Mouse (Mus musculus) liver, embryonic 14.5 days (tissue): ENCODE data around the gene Borcs7. TPM values are rescaled to one million over a fixed set of nuclear protein-coding genes. Genes with fewer than 3 reads are reported as not detected.
"Not testable (repeated sequence)": the region's sequence is repeated elsewhere in the genome, so short reads cannot be mapped to it uniquely, and the experiment has no call there.

ENCODE experiments used
- ATAC-seq: fragments of 200-750 bp; cut with Nextera tagmentation; 2 replicates; pipeline ENCODE4 v1.8.0; 2017; ENCODE audit warnings: moderate number of reproducible peaks, mild to moderate bottlenecking, moderate library complexity; ENCODE audit not compliant: insufficient read depth
- DNase-seq, 3 experiments: peaks; one replicate each; pipeline ENCODE4 v3.0.0-alpha.2; 2012 to 2013; ENCODE audit warnings: low read depth in 3 of 3, low spot score in 3 of 3
- H3K27ac ChIP-seq: fragments of 300-500 bp; sonication (generic); 2 replicates; pipeline ENCODE4 v1.5.1; 2014; ENCODE audit warnings: moderate library complexity, mild to moderate bottlenecking, control low read depth, inconsistent platforms
- H3K27me3 ChIP-seq: fragments of 300-500 bp; sonication (generic); 2 replicates; pipeline ENCODE4 v1.6.1; 2014; ENCODE audit warnings: mild to moderate bottlenecking, low read length, moderate library complexity; ENCODE audit not compliant: control insufficient read depth, insufficient read depth
- H3K36me3 ChIP-seq: fragments of 300-500 bp; sonication (generic); replicated peaks from 2 replicates; pipeline ENCODE4 v1.6.1; 2014; ENCODE audit warnings: low read depth; ENCODE audit not compliant: control insufficient read depth, insufficient read depth
- H3K4me1 ChIP-seq, 2 experiments: fragments of 200-500 bp in 1 of 2; fragments of 300-500 bp in 1 of 2; sonication (generic) in 1 of 2; replicated peaks; 2 replicates each; pipeline ENCODE4 v1.6.1; 2012 to 2014; ENCODE audit warnings: antibody characterized with exemption in 1 of 2, inconsistent platforms in 1 of 2, low read length in 1 of 2; ENCODE audit not compliant: control insufficient read depth in 2 of 2, insufficient read depth in 2 of 2
- H3K4me2 ChIP-seq: fragments of 300-500 bp; sonication (generic); 2 replicates; pipeline ENCODE4 v1.6.1; 2014; ENCODE audit warnings: low read depth, mild to moderate bottlenecking, control low read depth, moderate library complexity
- H3K4me3 ChIP-seq, 2 experiments: fragments of 200-500 bp in 1 of 2; fragments of 300-500 bp in 1 of 2; sonication (generic) in 1 of 2; 2 replicates each; pipeline ENCODE4 v1.5.1; 2012 to 2014; ENCODE audit warnings: low read depth in 2 of 2, low read length in 2 of 2, mild to moderate bottlenecking in 2 of 2, control low read depth in 1 of 2, inconsistent platforms in 1 of 2, moderate library complexity in 1 of 2; ENCODE audit not compliant: insufficient read depth in 1 of 2
- H3K9ac ChIP-seq: fragments of 300-500 bp; sonication (generic); replicated peaks from 2 replicates; pipeline ENCODE4 v1.6.1; 2014; ENCODE audit warnings: mild to moderate bottlenecking, control low read depth, moderate library complexity
- H3K9me3 ChIP-seq: fragments of 300-500 bp; sonication (generic); 2 replicates; pipeline ENCODE4 v1.6.1; 2016; ENCODE audit warnings: low read length, mixed read lengths; ENCODE audit not compliant: control insufficient read depth
- CTCF ChIP-seq: IDR thresholded peaks from 2 replicates; pipeline ENCODE4 v1.5.1; 2016; ENCODE audit warnings: antibody characterized with exemption, low read depth, control low read depth
- EP300 ChIP-seq: IDR thresholded peaks from 2 replicates; pipeline ENCODE4 v1.6.1; 2016; ENCODE audit warnings: antibody characterized with exemption, low read depth
- WGBS: fragments of 180-500 bp; shearing (Covaris S2); extraction: QIAGEN DNeasy Blood & Tissue Kit; methylation state at CpG from one replicate; pipeline ENCODE4 v1.1.7; 2014; ENCODE audit not compliant: insufficient replicate concordance; 5-methylcytosine and 5-hydroxymethylcytosine counted together
- polyA plus RNA-seq, 2 experiments: library from polyadenylated mRNA; depleted of rRNA in 1 of 2; stranded (reverse) in 1 of 2; unstranded in 1 of 2; fragments of >200 nt; fragmentation: Nextera tagmentation in 1 of 2; extraction: Ambion mirVana in 1 of 2; gene quantifications; 2 replicates each; pipeline versions ENCODE4 v1.2.1 to v1.2.3; 2012 to 2014

Borcs7 gene
- polyA plus RNA-seq, 2 experiments: 2.7 to 6.0 TPM

DNA sequence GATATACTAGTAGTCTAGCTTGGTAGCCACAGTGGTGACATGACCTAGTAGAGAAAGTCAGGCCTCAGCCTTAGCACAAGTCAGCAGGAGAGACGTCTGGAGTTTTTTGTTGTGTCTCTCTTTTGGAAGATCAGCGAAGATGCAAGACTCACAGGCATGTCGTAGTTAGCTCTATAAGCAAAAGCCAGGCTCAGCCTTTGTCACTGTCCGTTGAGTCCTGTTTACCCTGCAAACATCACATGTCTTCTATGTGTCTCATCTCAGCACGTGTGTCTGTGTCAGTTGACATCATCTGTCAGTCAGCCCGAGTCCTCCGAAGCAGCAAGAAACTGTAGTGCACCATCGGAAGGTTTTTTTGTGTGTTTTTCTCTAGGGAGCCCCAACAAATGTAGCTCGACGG is 41.6 kb downstream of the Borcs7 start:
- no peak for DNase-seq
- H3K4me3 ChIP-seq: no peak overlapping the region
- H3K9me3 ChIP-seq: no peaks in the 10 kb centered on the region
- 78% methylated on average over 10 of the region's 10 CpGs for WGBS
- H3K36me3 ChIP-seq: no peaks in the 10 kb centered on the region
- H3K27ac ChIP-seq: no peak overlapping the region
- peaks cover 12 to 17% of the 10 kb centered on the region in 2 experiments for H3K4me1 ChIP-seq
- no peak overlapping the region for H3K9ac ChIP-seq
- no peaks in the 10 kb centered on the region for H3K27me3 ChIP-seq
- ATAC-seq: no peak
- H3K4me2 ChIP-seq: no peak overlapping the region
- TF ChIP-seq CTCF (no peak), EP300 (no peak)

DNA sequence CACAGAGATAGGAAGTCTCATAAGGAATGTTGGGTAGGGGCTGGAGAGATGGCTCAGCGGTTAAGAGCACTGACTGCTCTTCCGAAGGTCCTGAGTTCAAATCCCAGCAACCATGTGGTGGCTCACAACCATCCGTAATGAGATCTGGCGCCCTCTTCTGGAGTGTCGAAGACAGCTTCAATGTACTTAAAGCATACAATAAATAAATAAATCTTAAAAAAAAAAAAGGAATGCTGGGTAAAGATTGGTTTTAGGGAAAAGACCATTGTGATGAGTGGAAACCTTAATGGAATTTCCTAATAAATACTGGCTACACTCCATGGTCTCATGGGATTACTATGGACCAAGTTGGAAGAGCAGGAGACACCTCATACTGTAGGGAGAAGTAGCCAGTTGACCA is 43.0 kb downstream of the Borcs7 start:
- H3K9ac ChIP-seq, H3K9me3 ChIP-seq, H3K4me3 ChIP-seq, DNase-seq, H3K36me3 ChIP-seq, H3K4me2 ChIP-seq, ATAC-seq, H3K4me1 ChIP-seq, H3K27me3 ChIP-seq, H3K27ac ChIP-seq: not testable (repeated sequence)
- TF ChIP-seq CTCF: peak; percentile 43
- WGBS: 82% methylated on average over 5 of the region's 5 CpGs

DNA sequence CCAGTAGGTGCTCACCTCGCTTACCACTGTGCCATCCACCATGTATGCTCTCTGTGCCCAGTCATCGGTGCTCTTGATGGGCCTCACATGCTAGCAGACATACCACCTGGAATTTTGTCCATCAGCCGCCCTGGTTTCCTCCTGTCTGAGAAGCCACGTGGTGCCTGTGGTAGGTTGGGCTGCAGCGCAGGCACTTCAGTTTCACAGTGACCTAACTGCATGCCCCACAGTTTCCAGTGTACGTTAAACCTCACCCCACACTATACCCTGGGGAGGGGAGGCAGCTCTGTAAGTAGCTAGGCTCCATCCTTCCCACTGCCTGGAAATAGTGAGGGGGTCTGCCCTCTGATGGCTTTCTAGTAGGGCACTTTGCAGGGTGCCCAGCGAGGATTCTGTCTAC is 43.9 kb downstream of the Borcs7 start:
- ATAC-seq: no peak
- H3K9ac ChIP-seq: no peak overlapping the region
- 68% methylated on average over 7 of the region's 7 CpGs for WGBS
- H3K4me3 ChIP-seq: no peak overlapping the region
- no peaks in the 10 kb centered on the region for H3K9me3 ChIP-seq
- H3K4me1 ChIP-seq: no peaks in the 10 kb centered on the region
- no peak overlapping the region for H3K4me2 ChIP-seq
- DNase-seq: no peak
- H3K27me3 ChIP-seq: no peaks in the 10 kb centered on the region
- H3K27ac ChIP-seq: no peak overlapping the region
- no peaks in the 10 kb centered on the region; the same call in 1 of the 2 replicates for H3K36me3 ChIP-seq
- TF ChIP-seq EP300 (no peak), CTCF (no peak)

DNA sequence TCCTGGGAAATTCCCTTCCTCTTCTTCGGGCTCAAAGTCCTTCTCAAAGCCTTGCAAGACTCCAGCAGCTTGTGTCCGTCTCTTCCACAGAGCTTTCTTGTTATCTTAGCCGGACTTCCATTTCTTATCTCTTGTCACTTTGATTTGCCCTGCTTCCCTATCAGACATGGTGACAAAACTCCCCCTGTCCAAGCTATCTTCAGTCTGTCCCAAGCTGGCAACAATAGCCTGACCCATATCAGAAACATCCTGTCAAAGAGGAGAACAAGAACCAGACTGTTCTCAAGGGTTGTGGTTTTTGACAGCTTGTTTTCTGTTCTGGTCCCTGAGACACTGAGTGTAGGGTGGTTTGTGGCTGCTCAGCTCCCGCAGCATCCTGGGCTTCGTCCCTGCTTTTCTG is 45.5 kb downstream of the Borcs7 start:
- Histone ChIP-seq H3K27me3 (no peaks in the 10 kb centered on the region), H3K9me3 (no peaks in the 10 kb centered on the region), H3K4me1 (no peaks in the 10 kb centered on the region), H3K4me3 (no peak overlapping the region), H3K9ac (no peak overlapping the region), H3K27ac (no peak overlapping the region), H3K36me3 (no peaks in the 10 kb centered on the region; the same call in 1 of the 2 replicates), H3K4me2 (no peak overlapping the region)
- no peak for TF ChIP-seq EP300
- no peak for TF ChIP-seq CTCF
- WGBS: 28% methylated on average over 5 of the region's 5 CpGs
- DNase-seq (no peak), ATAC-seq (no peak)

DNA sequence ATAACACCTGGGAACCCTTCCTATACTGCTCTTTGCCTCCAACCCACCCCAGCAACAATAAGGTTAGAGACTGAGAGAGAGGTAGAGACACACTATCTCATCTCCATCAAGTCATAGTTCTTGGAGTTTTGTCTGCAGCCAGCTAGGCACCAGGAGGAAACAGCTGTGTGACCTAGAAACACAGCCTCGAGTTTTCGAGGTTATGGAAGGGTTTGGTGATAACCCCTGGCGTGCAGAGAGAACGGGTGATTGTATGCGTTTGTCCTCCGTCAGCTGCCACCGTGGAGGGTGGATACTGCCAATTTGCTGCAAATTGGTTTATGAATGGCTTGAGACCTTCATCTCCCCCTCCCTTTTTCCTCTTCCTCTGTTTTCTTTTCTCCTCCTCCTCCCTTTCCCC is 47.4 kb downstream of the Borcs7 start:
- H3K27me3 ChIP-seq: no peaks in the 10 kb centered on the region
- ATAC-seq (no peak), DNase-seq (no peak)
- 48% methylated on average over 7 of the region's 7 CpGs for WGBS
- no peaks in the 10 kb centered on the region for H3K4me1 ChIP-seq
- no peaks in the 10 kb centered on the region; the same call in 1 of the 2 replicates for H3K36me3 ChIP-seq
- H3K9me3 ChIP-seq: no peaks in the 10 kb centered on the region
- TF ChIP-seq EP300 (no peak), CTCF (no peak)
- no peak overlapping the region for H3K9ac ChIP-seq
- H3K4me2 ChIP-seq: no peak overlapping the region
- H3K4me3 ChIP-seq: no peak overlapping the region
- H3K27ac ChIP-seq: no peak overlapping the region
